Mouse (Mus musculus): ENCODE results near the gene Grid2. TPM values are rescaled to one million over a fixed set of nuclear protein-coding genes. Genes with fewer than 3 reads are reported as not detected.

Grid2 gene
- polyA plus RNA-seq, 1 experiment from 2014 or later = 0.56 TPM

GRCm38 (mm10) chr6:64297633-64298032 lies 1042.0 kb downstream of the Grid2 start:
- no peak overlapping the region for H3K27ac ChIP-seq (replicated peaks)
- DNase-seq (ENCODE audit: low spot score) = no peak
- WGBS = 68% methylated on average over 1 of the region's 1 CpGs
- no peaks in the 10 kb centered on the region for H3K27me3 ChIP-seq (ENCODE audit: low read depth, poor library complexity, severe bottlenecking)
- H3K4me3 ChIP-seq = no peak overlapping the region
- H3K4me1 ChIP-seq = 0 out of 2 replicates have a peak, but pooled peaks cover 3% of the 10 kb centered on the region
- no peaks in the 10 kb centered on the region for H3K9me3 ChIP-seq (replicated peaks)
- H3K36me3 ChIP-seq = no peaks in the 10 kb centered on the region

DNA sequence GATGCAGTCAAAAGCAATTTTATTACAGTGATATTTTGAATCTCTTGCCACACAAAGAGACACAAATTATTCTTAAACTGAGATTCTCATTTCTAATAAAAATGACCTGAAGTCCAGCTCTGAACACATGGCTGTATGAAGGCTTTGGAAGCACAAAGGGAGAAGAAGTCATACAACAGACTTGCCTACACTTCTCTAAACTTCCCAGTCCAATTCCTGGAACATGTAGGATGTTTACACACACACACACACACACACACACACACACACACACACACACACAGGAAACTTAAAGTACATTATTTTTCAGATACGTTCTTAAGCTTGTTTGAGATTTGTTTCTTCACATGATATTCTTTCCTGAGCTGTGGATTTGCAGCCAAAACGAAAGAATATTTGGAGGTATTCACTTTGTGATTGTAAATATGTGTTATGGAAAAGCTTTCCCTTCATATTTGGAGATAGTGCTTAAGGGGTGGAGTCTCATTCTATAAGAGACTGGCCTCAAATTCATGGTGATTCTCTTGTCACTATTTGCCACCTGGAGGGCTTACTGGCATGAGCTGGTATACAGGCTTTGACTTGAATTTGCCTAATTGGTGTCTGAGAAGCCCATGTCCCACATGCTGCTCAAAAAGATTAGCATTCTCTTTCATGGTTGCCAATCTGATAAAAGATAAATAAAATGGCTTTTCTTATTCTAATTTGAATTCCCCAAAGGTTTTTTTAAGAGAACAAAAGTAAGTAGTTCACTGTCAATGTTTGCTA lies 1049.2 kb downstream of the Grid2 start:
- DNase-seq (ENCODE audit: low spot score) = no peak
- H3K4me1 ChIP-seq = peaks cover 7% of the 10 kb centered on the region
- H3K9me3 ChIP-seq (replicated peaks) = no peaks in the 10 kb centered on the region
- no peaks in the 10 kb centered on the region for H3K36me3 ChIP-seq
- H3K27me3 ChIP-seq (ENCODE audit: low read depth, poor library complexity, severe bottlenecking) = no peaks in the 10 kb centered on the region
- whole genome bisulfite sequencing = 72% methylated on average over 2 of the region's 2 CpGs
- no peak overlapping the region for H3K4me3 ChIP-seq
- no peak overlapping the region for H3K27ac ChIP-seq (replicated peaks)

GRCm38 (mm10) chr6:64308631-64309030 lies 1053.0 kb downstream of the Grid2 start:
- H3K9me3 ChIP-seq (replicated peaks) = no peaks in the 10 kb centered on the region
- H3K36me3 ChIP-seq = no peaks in the 10 kb centered on the region
- WGBS = 87% methylated on average over 1 of the region's 1 CpGs
- H3K27me3 ChIP-seq (ENCODE audit: low read depth, poor library complexity, severe bottlenecking) = no peaks in the 10 kb centered on the region
- no peak for DNase-seq (ENCODE audit: low spot score)
- no peak overlapping the region for H3K27ac ChIP-seq (replicated peaks)
- peaks cover 7% of the 10 kb centered on the region for H3K4me1 ChIP-seq
- H3K4me3 ChIP-seq = no peak overlapping the region

GRCm38 (mm10) chr6:64313132-64313531 lies 1057.5 kb downstream of the Grid2 start:
- Histone ChIP-seq H3K4me1 (no peaks in the 10 kb centered on the region), H3K4me3 (no peak overlapping the region), H3K27ac (replicated peaks) (no peak overlapping the region), H3K27me3 (ENCODE audit: low read depth, poor library complexity, severe bottlenecking) (no peaks in the 10 kb centered on the region), H3K9me3 (replicated peaks) (no peaks in the 10 kb centered on the region), H3K36me3 (no peaks in the 10 kb centered on the region)
- DNase-seq (ENCODE audit: low spot score) = no peak
- 91% methylated on average over 1 of the region's 1 CpGs for WGBS

- H3K36me3 ChIP-seq = no peaks in the 10 kb centered on the region
- no peak overlapping the region for H3K4me3 ChIP-seq
- 94% methylated on average over 1 of the region's 1 CpGs for WGBS
- no peaks in the 10 kb centered on the region for H3K27me3 ChIP-seq (ENCODE audit: low read depth, poor library complexity, severe bottlenecking)
- no peak for DNase-seq (ENCODE audit: low spot score)
- H3K27ac ChIP-seq (replicated peaks) = no peak overlapping the region
- no peaks in the 10 kb centered on the region for H3K4me1 ChIP-seq
- H3K9me3 ChIP-seq (replicated peaks) = no peaks in the 10 kb centered on the region
Observed at GRCm38 (mm10) chr6:64326936-64327335, 1071.3 kb downstream of the Grid2 start.

DNA sequence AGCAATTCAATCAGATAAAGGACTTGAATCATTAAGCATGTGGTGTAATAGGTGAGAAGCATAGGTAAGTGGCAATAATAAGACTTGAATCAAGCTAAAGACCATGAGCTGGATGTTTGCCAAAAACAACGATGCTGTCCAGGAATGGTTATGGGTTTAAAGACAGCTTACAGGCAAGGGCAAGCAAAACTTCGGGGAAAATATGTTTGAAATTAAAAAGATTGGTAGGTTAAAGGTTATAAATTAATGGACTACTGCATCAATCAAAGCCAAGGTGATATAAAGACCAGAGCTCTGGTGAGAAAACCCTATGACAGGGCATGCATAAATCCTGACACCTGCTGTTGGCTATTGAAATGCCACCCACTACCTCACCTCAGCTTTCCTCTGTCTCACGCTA lies 1072.2 kb downstream of the Grid2 start:
- 86% methylated on average over 3 of the region's 3 CpGs for WGBS
- no peak overlapping the region for H3K4me3 ChIP-seq

DNA sequence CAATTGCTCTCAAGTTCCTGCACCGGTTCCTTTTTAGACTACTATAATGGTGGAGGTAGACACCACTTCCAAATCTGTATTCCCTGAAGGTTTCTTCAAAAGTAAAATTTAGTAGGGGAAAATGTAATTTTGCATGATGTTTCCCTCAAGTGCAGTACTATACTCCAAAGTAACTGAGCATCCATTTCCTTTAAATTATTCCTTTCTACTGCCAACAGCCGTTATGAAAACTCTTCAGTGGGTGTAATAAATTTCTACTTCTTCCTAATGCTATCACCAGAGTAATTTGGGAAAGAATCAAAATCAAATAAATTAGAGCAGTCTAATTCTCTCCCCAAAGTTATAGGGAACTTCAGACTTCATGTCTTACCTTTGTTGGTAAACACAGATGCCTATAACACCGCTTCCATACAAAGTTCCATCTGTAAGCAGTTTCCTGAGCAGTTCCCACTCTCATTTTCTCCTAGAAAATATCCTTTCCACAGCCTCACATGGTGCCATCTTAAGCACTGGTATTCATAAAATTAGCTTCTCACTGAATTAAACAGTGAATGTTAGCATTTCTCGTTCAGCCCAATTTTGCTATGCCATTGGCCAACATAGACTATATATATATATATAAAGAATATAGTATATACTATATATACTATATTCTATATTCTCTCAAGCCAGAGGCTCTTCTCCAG lies 1142.9 kb downstream of the Grid2 start:
- no peaks in the 10 kb centered on the region for H3K9me3 ChIP-seq (replicated peaks)
- H3K4me1 ChIP-seq = no peaks in the 10 kb centered on the region
- H3K27ac ChIP-seq (replicated peaks) = no peak overlapping the region
- no peak for DNase-seq (ENCODE audit: low spot score)
- H3K27me3 ChIP-seq (ENCODE audit: low read depth, poor library complexity, severe bottlenecking) = no peaks in the 10 kb centered on the region
- H3K36me3 ChIP-seq = no peaks in the 10 kb centered on the region
- WGBS = 91% methylated on average over 4 of the region's 4 CpGs
- no peak overlapping the region for H3K4me3 ChIP-seq

More for the DNA sequence above, 1072.2 kb downstream of the Grid2 start:
- no peaks in the 10 kb centered on the region for H3K4me1 ChIP-seq
- H3K27me3 ChIP-seq (ENCODE audit: low read depth, poor library complexity, severe bottlenecking) = no peaks in the 10 kb centered on the region
- DNase-seq (ENCODE audit: low spot score) = no peak
- H3K27ac ChIP-seq (replicated peaks) = no peak overlapping the region
- H3K36me3 ChIP-seq = no peaks in the 10 kb centered on the region
- H3K9me3 ChIP-seq (replicated peaks) = no peaks in the 10 kb centered on the region

GRCm38 (mm10) chr6:64427658-64428057 lies 1172.0 kb downstream of the Grid2 start:
- no peak for DNase-seq (ENCODE audit: low spot score)
- H3K27ac ChIP-seq (replicated peaks) = no peak overlapping the region
- H3K36me3 ChIP-seq = no peaks in the 10 kb centered on the region
- H3K4me3 ChIP-seq = no peak overlapping the region
- H3K27me3 ChIP-seq (ENCODE audit: low read depth, poor library complexity, severe bottlenecking) = no peaks in the 10 kb centered on the region
- H3K4me1 ChIP-seq = no peaks in the 10 kb centered on the region
- no peaks in the 10 kb centered on the region for H3K9me3 ChIP-seq (replicated peaks)

- no peaks in the 10 kb centered on the region for H3K4me1 ChIP-seq
- no peak overlapping the region for H3K4me3 ChIP-seq
- DNase-seq (ENCODE audit: low spot score) = no peak
- H3K9me3 ChIP-seq (replicated peaks) = no peaks in the 10 kb centered on the region
- H3K36me3 ChIP-seq = no peaks in the 10 kb centered on the region
- no peaks in the 10 kb centered on the region for H3K27me3 ChIP-seq (ENCODE audit: low read depth, poor library complexity, severe bottlenecking)
- H3K27ac ChIP-seq (replicated peaks) = no peak overlapping the region
- WGBS = 84% methylated on average over 1 of the region's 1 CpGs
Observed at GRCm38 (mm10) chr6:64428898-64429297, 1173.2 kb downstream of the Grid2 start.

GRCm38 (mm10) chr6:64448127-64448526 lies 1192.5 kb downstream of the Grid2 start:
- Histone ChIP-seq H3K4me3 (no peak overlapping the region), H3K27ac (replicated peaks) (no peak overlapping the region), H3K27me3 (ENCODE audit: low read depth, poor library complexity, severe bottlenecking) (no peaks in the 10 kb centered on the region), H3K9me3 (replicated peaks) (no peaks in the 10 kb centered on the region), H3K4me1 (no peaks in the 10 kb centered on the region), H3K36me3 (no peaks in the 10 kb centered on the region)
- no peak for DNase-seq (ENCODE audit: low spot score)
- 88% methylated on average over 5 of the region's 5 CpGs for WGBS

DNA sequence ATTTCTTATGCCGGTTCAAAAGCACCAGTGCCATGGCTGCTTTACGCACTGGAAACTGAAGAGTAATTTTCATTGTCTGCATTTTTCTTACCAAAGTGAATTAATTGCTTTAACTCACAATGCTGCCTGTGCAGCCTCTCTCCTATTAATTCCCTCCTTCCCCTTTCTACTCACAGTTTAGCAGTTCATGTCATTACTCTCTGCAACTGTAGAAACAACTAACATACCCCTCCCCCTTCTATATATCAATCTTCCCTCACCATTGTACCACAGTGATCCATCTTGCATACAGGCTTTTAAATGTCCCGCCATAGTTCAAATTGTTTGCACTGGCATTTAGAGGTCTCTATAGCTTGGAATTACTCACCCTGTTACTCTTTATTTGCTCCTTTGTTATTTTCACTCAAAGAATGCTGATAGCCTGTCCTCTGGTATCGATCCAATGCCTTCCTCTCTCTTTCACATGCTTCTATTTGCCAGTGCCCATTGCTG lies 1193.2 kb downstream of the Grid2 start:
- Histone ChIP-seq H3K4me3 (no peak overlapping the region), H3K27ac (replicated peaks) (no peak overlapping the region), H3K36me3 (no peaks in the 10 kb centered on the region), H3K4me1 (no peaks in the 10 kb centered on the region), H3K27me3 (ENCODE audit: low read depth, poor library complexity, severe bottlenecking) (no peaks in the 10 kb centered on the region), H3K9me3 (replicated peaks) (no peaks in the 10 kb centered on the region)
- 82% methylated on average over 4 of the region's 4 CpGs for WGBS
- no peak for DNase-seq (ENCODE audit: low spot score)

GRCm38 (mm10) chr6:64450770-64451169 lies 1195.1 kb downstream of the Grid2 start:
- Histone ChIP-seq H3K4me3 (no peak overlapping the region), H3K4me1 (no peaks in the 10 kb centered on the region), H3K36me3 (no peaks in the 10 kb centered on the region), H3K27ac (replicated peaks) (no peak overlapping the region), H3K27me3 (ENCODE audit: low read depth, poor library complexity, severe bottlenecking) (no peaks in the 10 kb centered on the region), H3K9me3 (replicated peaks) (no peaks in the 10 kb centered on the region)
- DNase-seq (ENCODE audit: low spot score) = no peak
- WGBS = 89% methylated on average over 3 of the region's 3 CpGs

DNA sequence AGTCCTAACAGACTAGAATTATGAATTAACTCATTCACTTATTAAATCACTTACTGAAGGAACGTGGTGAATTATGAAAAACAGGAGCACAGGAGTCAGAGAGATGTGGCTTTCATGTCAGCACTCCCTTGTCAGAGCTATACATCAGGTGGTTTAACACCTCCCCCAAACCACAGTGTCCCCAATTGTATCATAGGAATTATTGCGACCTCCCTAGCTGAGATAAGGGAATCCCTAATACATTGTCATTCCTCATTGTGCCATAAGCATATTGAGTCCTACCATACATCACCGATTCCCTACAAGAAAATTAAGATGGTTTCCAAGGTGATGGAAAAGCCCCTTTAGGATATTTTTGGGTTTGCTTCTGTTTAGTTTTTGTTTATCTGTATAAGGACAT lies 1224.2 kb downstream of the Grid2 start:
- no peaks in the 10 kb centered on the region for H3K27me3 ChIP-seq (ENCODE audit: low read depth, poor library complexity, severe bottlenecking)
- WGBS = 89% methylated on average over 3 of the region's 3 CpGs
- H3K27ac ChIP-seq (replicated peaks) = no peak overlapping the region
- DNase-seq (ENCODE audit: low spot score) = no peak
- H3K36me3 ChIP-seq = no peaks in the 10 kb centered on the region
- H3K4me3 ChIP-seq = no peak overlapping the region
- no peaks in the 10 kb centered on the region for H3K9me3 ChIP-seq (replicated peaks)
- H3K4me1 ChIP-seq = no peaks in the 10 kb centered on the region

All from midbrain, embryonic 10.5 days (tissue).